Mouse (Mus musculus): Measurements from ENCODE around the gene Gstm1.
"Not testable (repeated sequence)": the region's sequence is repeated elsewhere in the genome, so short reads cannot be mapped to it uniquely, and the experiment has no call there.

Gene Gstm1

GRCm38 (mm10) chr3:108014974-108015346 lies 2.8 kb downstream of the Gstm1 start:
- DNase-seq, result no peak

GRCm38 (mm10) chr3:108014098-108014973 lies 3.4 kb downstream of the Gstm1 start:
- no peak for DNase-seq

GRCm38 (mm10) chr3:108013331-108013871 lies 4.4 kb downstream of the Gstm1 start:
- no peak for DNase-seq

DNA sequence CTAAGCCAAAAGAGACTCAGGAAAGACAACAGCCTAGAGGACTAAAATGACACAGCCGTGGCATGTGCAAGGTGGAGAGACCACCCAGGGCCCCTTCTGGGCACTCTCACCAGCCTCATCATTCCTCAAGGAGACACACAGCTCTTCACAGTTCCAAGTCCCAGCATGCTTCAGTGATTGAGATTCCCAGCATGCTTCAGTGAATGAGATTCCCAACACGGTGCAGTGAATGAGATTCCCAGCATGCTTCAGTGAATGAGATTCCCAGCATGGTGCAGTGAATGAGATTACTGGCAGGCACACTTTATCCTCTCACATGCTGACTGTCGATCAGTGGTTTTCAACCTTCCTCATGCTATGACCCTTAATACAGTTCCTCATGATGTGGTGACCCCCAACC lies 6.2 kb downstream of the Gstm1 start:
- no peak for DNase-seq

DNA sequence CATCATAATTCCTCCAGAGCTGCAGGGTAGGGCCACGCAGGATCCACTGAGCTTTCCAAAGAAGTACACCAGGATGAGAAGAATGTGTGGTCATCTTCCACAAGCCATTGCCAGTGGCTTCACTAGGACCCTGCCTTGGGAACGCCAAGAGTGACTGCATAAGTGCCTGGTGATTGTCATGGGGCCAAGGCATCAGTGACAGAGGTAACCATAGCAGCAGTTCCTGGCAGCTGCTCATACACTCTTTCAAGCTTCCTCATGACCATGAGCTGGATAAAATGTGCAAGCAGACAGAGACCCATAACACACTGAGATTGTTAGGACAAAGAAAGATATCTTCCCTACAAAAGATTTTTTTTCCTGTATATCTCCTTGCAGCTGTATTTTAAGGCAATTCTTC lies 7.5 kb downstream of the Gstm1 start:
- no peak for DNase-seq

DNA sequence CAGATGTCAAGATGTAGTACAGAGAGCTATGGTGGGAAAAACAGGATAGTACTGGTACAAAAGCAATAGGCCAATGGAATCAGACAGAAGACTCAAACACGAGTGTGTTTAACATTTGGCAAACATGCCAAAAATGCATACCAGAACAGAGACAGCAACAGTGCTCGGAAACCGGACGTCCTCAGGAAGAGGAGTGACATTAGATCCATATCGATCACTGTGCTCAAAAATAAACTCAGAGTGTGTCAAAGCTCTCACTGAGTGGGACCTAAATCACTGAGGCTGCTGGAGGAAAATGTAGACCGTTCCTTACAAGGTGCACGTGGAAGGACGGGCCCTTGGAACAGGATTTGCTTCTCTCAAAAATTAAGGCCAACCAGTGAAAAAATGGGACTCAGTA lies 15.8 kb downstream of the Gstm1 start:
- no peak for DNase-seq

DNA sequence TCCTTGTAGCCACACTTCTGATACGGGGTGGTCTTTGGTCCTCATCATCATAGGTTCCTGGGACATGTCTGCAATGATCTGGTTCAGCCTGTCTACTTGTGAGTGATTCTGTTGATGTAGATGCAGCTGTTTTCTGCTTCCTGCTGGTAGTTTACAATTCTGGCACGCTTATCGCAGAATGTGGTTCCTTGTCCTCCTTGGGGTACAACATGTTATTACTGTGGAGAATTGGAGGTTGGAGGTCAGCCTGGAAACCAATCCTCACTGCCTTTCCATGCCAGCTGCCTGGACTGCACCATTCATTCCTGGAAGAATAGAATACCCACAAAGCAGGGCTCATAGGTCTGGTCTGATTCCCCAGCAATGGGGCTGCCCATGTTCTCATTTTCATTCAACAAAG lies 18.3 kb downstream of the Gstm1 start:
- no peak for DNase-seq

GRCm38 (mm10) chr3:107998591-107998990 lies 19.2 kb downstream of the Gstm1 start:
- DNase-seq, result no peak

DNA sequence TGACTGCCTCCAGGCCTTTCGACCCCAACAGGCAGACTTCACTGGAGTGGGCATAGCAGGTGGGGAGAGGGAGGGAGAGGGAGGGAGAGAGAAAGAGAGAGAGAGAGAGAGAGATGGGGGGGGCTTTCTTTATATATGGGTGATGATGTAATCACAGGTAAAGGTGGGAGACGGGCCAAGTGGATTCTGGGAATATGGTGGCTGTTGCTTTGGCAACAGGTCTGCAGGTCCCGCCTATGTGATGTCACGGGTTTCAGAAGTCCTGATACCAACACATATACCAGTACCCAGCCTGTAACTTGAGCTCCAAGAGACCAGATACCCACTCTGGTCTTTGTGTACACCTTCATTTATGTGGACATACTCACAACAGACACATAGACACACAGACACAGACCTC lies 21.2 kb downstream of the Gstm1 start:
- no peak for DNase-seq

- not testable (repeated sequence) for DNase-seq
These were observed 21.8 kb downstream of the Gstm1 start for GRCm38 (mm10) chr3:107995974-107996373.

- no peak for DNase-seq
These were observed 31.7 kb downstream of the Gstm1 start, which contains the start of gene Gstm2 for GRCm38 (mm10) chr3:107986041-107986562. Gstm2 (minus strand) TSS chr3:107986453.

DNA sequence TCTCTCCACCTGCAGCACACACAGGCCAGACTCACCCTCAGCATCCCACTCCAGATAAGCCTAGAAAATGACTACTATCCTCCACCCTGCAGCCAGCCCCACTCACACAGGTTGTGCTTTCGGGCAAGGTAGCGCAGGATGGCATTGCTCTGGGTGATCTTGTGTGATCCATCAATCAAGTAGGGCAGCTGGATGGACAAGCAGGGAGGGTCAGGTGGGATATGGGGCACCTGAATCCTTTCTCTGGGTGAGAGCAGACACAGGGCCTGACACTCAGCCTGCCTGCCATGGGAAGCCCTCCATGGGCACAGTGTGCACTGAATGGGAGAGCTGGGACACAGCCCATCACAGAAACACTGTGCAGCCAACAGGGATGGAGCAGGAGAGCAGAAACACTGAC lies 32.6 kb downstream of the Gstm1 start:
- DNase-seq, result not testable (repeated sequence)

DNA sequence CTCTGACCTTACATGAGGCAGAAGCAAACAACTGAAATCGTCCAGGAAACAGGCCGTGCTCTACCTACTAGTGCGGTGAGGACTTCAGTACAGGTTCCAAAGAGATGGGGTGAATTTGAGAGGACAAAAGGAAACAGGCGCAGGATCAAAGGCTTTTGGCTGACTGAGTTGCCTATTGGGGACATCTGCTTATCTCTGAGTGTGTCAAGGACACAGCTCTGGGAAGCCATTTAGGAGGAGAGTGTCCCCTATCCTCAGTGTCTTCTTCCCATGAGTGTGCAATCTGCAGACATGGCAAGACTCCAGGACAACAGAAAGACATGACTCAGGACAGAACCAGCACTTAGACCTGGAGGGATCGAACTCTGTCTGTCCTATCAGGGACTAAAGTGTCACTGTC lies 33.3 kb downstream of the Gstm1 start:
- no peak for DNase-seq

DNA sequence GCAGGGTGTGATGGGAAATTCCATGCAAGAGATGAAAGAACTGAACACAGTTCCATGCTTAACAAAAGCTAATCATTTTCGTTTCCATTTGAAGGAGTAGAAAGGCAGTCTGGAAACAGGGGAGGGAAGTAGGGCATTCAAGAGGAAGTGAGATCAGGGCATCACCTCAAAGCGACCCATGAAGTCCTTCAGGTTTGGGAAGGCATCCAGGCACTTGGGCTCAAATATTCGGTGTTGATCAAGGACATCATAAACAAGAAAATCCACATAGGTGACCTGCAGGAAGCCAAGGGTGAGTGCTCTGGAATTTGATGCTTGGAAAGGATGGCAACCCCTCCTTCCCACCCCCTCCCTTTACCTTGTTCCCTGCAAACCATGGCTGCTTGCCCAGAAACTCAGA lies 34.0 kb downstream of the Gstm1 start:
- DNase-seq, result no peak

GRCm38 (mm10) chr3:107982726-107983125 lies 35.0 kb downstream of the Gstm1 start:
- DNase-seq, result no peak

DNA sequence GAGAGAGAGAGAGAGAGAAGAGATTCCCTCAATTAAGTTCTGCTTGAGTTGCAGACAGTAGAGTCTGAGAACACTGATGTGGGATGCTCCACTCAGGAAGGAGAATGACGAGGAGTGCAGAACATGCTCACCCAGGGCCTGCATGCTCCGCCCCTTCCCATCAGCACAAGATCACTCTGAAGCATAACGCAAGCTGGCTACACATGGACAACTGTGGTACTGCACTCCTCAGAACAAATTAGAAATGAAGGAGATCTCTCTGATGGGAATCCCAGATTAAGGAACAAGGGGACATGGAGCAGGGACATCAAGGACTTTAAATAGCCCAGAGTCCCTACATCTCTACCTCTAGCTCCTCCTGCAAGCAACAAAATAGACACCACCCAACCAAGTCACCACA lies 36.5 kb downstream of the Gstm1 start:
- no peak for DNase-seq

DNA sequence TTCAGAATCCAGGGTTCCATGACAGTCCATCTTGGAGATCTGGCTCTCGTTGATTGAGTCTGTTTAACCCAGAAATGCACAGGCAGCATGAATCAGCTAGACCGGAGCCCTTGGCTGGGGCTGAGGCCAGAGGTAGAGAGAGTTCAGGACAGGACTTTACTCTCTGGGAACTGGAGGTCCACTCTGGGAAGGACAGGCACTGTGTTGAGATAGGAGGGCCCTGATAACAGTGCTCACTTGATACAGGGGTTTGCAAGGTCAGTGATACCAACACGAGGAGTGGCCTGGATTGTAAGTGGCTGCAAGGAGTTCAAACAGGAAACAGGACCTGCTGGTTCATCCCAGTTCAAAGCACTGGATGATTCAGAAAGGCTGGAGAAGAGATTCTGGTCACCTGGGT lies 40.1 kb downstream of the Gstm1 start:
- DNase-seq, result no peak

GRCm38 (mm10) chr3:107974237-107974636 lies 43.5 kb downstream of the Gstm1 start:
- DNase-seq, result no peak

GRCm38 (mm10) chr3:107972070-107972469 lies 45.7 kb downstream of the Gstm1 start:
- no peak for DNase-seq

DNA sequence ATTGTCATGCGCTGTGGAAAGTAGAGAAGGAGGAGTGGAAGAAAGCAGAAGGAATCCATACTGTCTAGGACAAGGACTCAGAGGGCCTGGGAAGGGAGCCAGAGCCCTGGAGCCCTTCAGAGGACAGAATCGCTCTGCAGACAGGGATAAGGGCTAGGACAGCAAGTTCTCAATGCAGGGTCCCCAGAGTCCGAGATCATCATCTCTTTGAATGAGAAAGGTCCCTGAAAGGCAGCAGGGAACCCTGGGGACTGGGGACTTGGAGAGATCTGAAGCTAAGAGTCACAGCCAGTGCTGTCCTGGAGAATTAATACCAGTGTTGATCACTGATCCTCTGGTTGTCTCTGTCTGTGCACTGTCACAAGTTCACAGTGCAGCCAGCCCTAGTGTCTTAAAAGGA lies 46.7 kb downstream of the Gstm1 start:
- DNase-seq, result not testable (repeated sequence)

- no peak for DNase-seq
These were observed 48.9 kb downstream of the Gstm1 start, which contains the start of gene Gstm3 for GRCm38 (mm10) chr3:107968724-107969395. Gstm3 (minus strand) TSS chr3:107969283.

- no peak for DNase-seq
These were observed 51.1 kb downstream of the Gstm1 start for GRCm38 (mm10) chr3:107966631-107967030.

- DNase-seq, result no peak
These were observed 52.2 kb downstream of the Gstm1 start for GRCm38 (mm10) chr3:107965592-107965991.
